Mouse (Mus musculus) liver, embryonic 12.5 days (tissue): Measurements from ENCODE around the gene Dennd1a. TPM values are rescaled to one million over a fixed set of nuclear protein-coding genes. Genes with fewer than 3 reads are reported as not detected.
A peak's percentile ranks its signal among the peaks of the same experiment; 100 is the strongest.

ENCODE experiments used
- ATAC-seq: fragments of 200-750 bp; cut with Nextera tagmentation; 2 replicates; pipeline ENCODE4 v1.8.0; 2017; ENCODE audit warnings: moderate number of reproducible peaks, mild to moderate bottlenecking, moderate library complexity
- H3K27ac ChIP-seq: fragments of 300-500 bp; sonication (generic); 2 replicates; pipeline ENCODE4 v1.5.1; 2016; ENCODE audit warnings: mild to moderate bottlenecking
- H3K27me3 ChIP-seq: fragments of 300-500 bp; sonication (generic); replicated peaks from 2 replicates; pipeline ENCODE4 v1.6.1; 2016; ENCODE audit warnings: mild to moderate bottlenecking, moderate library complexity
- H3K36me3 ChIP-seq: fragments of 300-500 bp; sonication (generic); 2 replicates; pipeline ENCODE4 v1.6.1; 2016; ENCODE audit warnings: mild to moderate bottlenecking, moderate library complexity
- H3K4me1 ChIP-seq: fragments of 300-500 bp; sonication (generic); 2 replicates; pipeline ENCODE4 v1.6.1; 2016
- H3K4me2 ChIP-seq: fragments of 300-500 bp; sonication (generic); 2 replicates; pipeline ENCODE4 v1.6.1; 2016; ENCODE audit warnings: mild to moderate bottlenecking, moderate library complexity
- H3K4me3 ChIP-seq: fragments of 300-500 bp; sonication (generic); 2 replicates; pipeline ENCODE4 v1.5.1; 2016; ENCODE audit warnings: mild to moderate bottlenecking, moderate library complexity
- H3K9ac ChIP-seq: fragments of 300-500 bp; sonication (generic); 2 replicates; pipeline ENCODE4 v1.6.1; 2016; ENCODE audit warnings: mild to moderate bottlenecking, moderate library complexity
- H3K9me3 ChIP-seq: fragments of 300-500 bp; sonication (generic); replicated peaks from 2 replicates; pipeline ENCODE4 v1.6.1; 2016; ENCODE audit warnings: mild to moderate bottlenecking, moderate library complexity
- WGBS: fragments of 180-500 bp; shearing (Covaris S2); methylation state at CpG from one replicate; pipeline ENCODE4 v1.1.7; 2016; ENCODE audit not compliant: insufficient replicate concordance; 5-methylcytosine and 5-hydroxymethylcytosine counted together
- polyA plus RNA-seq: library from polyadenylated mRNA; unstranded; fragments of >200 nt; fragmentation: Nextera tagmentation; extraction: Ambion mirVana; gene quantifications from 2 replicates; pipeline ENCODE4 v1.2.1, GENCODE M21; 2016

Dennd1a gene
- polyA plus RNA-seq, 1 experiment from 2014 or later, result 13.3 TPM

DNA sequence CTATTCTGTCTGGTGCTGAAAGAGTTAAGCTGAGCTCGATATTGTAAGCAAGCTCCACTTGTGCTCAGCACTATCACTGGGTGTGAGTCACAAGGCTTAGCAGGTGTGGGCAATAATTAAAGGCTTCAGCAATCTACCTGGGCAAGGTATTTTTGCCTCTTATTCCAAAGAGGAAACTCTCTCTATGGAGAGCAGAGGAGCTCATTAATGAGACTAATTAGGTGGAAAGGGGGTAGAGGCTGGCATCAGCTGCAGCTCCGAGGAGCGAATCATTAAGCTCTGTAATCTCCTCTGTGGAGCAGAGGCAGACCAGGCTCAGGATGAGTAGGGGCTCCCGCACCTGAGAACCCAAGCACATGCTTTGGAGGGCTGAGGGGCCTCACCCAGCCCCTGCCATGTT lies 407.5 kb downstream of the Dennd1a start:
- Histone ChIP-seq H3K9ac (no peak overlapping the region), H3K4me2 (no peak overlapping the region), H3K4me3 (no peak overlapping the region), H3K36me3 (no peaks in the 10 kb centered on the region), H3K4me1 (no peaks in the 10 kb centered on the region), H3K9me3 (no peaks in the 10 kb centered on the region), H3K27me3 (no peaks in the 10 kb centered on the region), H3K27ac (no peak overlapping the region)
- ATAC-seq, result no peak
- 56% methylated on average over 4 of the region's 4 CpGs for WGBS

DNA sequence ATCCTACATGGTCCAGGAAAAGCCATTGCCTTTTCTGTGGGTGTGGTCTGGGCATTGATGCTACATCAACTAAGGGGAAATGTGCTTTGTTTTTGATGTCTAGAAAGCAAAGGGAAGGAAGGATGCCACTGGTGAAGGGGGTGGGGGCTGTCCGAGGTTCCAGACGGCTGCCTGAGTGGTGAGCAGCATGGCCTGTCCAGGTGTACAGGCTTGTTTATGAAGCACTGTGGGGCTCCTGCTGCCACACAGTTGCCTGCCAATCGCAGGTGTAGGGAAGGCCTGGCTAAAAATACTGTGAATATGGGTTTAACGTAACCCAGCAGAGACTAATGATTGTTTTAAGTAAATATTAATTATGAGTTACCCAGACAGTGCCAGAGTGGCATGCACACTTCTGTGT lies 414.4 kb downstream of the Dennd1a start:
- Histone ChIP-seq H3K4me1 (no peaks in the 10 kb centered on the region), H3K4me3 (no peak overlapping the region), H3K4me2 (no peak overlapping the region), H3K9me3 (no peaks in the 10 kb centered on the region), H3K27ac (no peak overlapping the region), H3K9ac (no peak overlapping the region), H3K27me3 (no peaks in the 10 kb centered on the region), H3K36me3 (no peaks in the 10 kb centered on the region)
- ATAC-seq, result no peak
- 78% methylated on average over 4 of the region's 4 CpGs for WGBS

DNA sequence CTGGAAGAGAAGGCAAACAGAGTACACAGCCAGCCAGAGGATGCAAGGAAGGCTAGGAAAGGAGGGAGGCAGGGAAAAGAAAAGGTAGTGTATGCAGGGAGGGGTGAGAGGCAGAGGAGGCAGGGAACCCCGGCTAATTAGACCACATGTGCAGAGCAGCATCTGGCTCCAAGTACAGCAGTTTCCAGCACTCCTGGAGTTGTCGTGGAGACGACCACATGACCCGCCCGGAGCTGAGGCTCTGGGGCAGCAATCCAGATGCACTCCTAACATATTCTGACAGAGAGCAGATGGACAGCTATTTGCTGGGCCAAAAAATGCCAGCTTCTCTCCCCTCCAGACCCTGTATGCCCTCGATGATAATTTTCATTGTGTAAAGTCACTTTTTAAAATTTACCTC lies 417.6 kb downstream of the Dennd1a start:
- no peak for ATAC-seq
- H3K27me3 ChIP-seq, result no peaks in the 10 kb centered on the region
- H3K27ac ChIP-seq, result no peak overlapping the region
- H3K9ac ChIP-seq, result no peak overlapping the region
- WGBS, result 69% methylated on average over 6 of the region's 6 CpGs
- no peaks in the 10 kb centered on the region for H3K36me3 ChIP-seq
- H3K4me1 ChIP-seq, result no peaks in the 10 kb centered on the region
- H3K4me2 ChIP-seq, result no peak overlapping the region
- H3K9me3 ChIP-seq, result no peaks in the 10 kb centered on the region
- H3K4me3 ChIP-seq, result no peak overlapping the region

DNA sequence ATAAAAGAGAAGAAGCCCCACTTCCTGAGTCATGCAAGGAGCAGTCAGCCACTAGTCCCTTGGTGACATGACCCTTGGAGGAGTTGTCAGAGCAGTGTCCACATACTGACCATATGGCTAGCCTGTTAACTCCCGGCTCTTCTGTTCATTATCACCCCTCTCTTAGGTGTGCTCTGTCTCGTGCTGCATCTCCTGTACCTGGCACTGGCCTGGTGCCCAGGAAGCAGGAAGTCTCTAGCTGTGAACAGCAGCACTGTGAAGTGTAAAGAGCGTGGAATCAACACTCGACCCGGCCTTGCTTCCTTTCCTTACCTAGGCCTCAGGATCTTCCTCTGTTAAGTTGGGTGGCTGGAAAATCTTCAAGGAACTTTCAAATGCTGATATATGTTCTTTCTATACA lies 419.8 kb downstream of the Dennd1a start:
- no peaks in the 10 kb centered on the region for H3K4me1 ChIP-seq
- H3K4me2 ChIP-seq, result no peak overlapping the region
- no peak overlapping the region for H3K4me3 ChIP-seq
- no peak overlapping the region for H3K9ac ChIP-seq
- no peaks in the 10 kb centered on the region for H3K36me3 ChIP-seq
- H3K27ac ChIP-seq, result no peak overlapping the region
- H3K9me3 ChIP-seq, result no peaks in the 10 kb centered on the region
- H3K27me3 ChIP-seq, result no peaks in the 10 kb centered on the region
- ATAC-seq, result no peak
- 73% methylated on average over 5 of the region's 5 CpGs for WGBS

DNA sequence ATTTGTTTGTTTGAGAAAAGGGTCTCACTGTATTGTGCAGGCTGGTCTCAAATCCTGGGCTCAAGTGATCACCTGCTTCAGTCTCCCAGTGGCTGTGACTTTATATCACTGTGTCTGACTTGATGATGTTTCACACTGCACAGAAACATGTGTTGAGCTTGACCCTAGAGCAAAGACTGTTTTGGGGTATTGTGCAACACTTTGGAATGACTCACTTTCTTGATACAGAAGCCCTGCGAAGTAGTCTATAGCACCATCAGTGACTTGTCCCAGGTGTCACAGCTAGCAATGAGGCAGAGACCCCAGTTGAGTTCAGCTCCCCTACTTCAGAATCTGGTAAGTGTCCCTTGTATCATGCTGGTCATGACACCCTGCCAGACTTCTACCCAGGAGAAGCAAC lies 429.7 kb downstream of the Dennd1a start:
- 79% methylated on average over 1 of the region's 1 CpGs for WGBS
- Histone ChIP-seq H3K4me2 (no peak overlapping the region), H3K4me3 (no peak overlapping the region), H3K9ac (no peak overlapping the region), H3K9me3 (no peaks in the 10 kb centered on the region), H3K36me3 (peaks cover 12% of the 10 kb centered on the region; the same call in 1 of the 2 replicates), H3K27ac (no peak overlapping the region), H3K27me3 (no peaks in the 10 kb centered on the region), H3K4me1 (no peaks in the 10 kb centered on the region)
- ATAC-seq, result no peak

DNA sequence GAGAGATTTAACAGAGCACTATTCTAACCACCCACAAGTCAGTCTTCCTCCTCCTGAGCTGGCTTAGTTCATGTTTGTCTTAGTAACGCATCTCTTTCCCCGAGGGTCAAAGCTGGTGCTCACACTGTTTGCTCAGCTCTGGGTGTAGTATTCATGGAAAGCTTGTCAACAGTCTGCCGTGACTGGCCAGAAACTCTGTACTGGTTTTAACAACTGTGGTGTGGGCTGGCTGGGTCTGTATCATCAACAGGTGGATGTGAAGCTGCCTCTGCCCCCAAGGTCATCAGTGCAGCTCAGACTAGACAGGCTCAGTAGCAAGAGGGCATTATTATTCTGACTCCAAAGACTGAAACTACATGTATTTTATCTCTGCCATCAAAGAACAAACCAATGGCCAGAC lies 430.2 kb downstream of the Dennd1a start:
- no peaks in the 10 kb centered on the region for H3K27me3 ChIP-seq
- no peak overlapping the region for H3K4me3 ChIP-seq
- H3K9ac ChIP-seq, result no peak overlapping the region
- ATAC-seq, result 0 out of 2 replicates have a peak, but pooled peaks have one; percentile 47
- H3K9me3 ChIP-seq, result no peaks in the 10 kb centered on the region
- no peaks in the 10 kb centered on the region for H3K4me1 ChIP-seq
- 74% methylated on average over 3 of the region's 3 CpGs for WGBS
- no peak overlapping the region for H3K4me2 ChIP-seq
- peaks cover 13% of the 10 kb centered on the region; the same call in 1 of the 2 replicates for H3K36me3 ChIP-seq
- no peak overlapping the region for H3K27ac ChIP-seq

DNA sequence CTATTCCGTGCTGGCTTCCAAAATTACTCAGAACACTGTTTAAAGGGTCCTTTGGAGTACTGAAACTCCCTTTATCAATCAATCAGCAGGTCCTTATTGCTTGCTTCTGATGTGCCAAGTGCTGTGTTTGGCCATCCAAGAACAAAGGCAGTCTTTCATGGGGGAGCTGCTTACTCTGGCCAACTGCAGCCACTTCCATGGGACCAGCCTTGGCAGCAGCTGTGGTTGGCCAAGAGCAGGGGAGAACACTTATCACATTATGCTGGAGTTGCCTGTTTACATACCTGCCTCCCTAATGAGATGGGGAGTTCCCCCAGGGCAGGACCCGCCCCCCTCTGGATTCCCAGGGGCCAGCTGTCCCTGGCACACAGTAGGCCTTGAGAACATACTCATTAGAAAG lies 432.0 kb downstream of the Dennd1a start:
- no peak overlapping the region for H3K27ac ChIP-seq
- no peak for ATAC-seq
- no peak overlapping the region for H3K4me2 ChIP-seq
- no peak overlapping the region for H3K9ac ChIP-seq
- no peaks in the 10 kb centered on the region for H3K9me3 ChIP-seq
- peaks cover 19% of the 10 kb centered on the region; the same call in 1 of the 2 replicates for H3K36me3 ChIP-seq
- H3K4me3 ChIP-seq, result no peak overlapping the region
- no peaks in the 10 kb centered on the region for H3K4me1 ChIP-seq
- no peaks in the 10 kb centered on the region for H3K27me3 ChIP-seq
- WGBS, result 73% methylated on average over 2 of the region's 2 CpGs

DNA sequence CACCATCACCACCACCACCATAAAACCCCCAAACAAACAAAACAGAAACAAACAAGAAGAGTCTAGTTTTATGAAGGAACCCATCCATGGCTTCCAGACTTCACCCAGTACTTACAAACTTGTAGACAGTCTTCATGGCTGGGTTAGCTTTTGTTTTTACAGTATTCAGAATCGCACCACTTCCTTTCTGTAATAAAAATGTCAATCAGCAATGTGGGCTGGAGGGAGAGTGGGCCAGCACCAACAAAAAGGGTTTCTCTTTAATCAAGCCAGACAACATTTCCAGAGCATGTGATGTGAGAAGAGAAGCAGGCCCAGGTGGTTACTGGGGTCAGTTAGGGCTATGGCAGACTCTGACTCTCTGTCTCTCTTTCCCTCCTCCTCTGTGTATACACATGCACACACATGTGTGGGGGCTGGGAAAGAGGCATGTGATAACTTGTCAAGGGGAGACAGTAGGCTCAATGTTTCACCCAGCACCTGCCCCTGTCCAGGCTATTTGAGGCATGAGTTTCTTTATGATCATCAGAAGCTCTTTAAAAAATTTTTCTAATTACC lies 433.2 kb downstream of the Dennd1a start:
- H3K27me3 ChIP-seq, result no peaks in the 10 kb centered on the region
- H3K9ac ChIP-seq, result no peak overlapping the region
- H3K9me3 ChIP-seq, result no peaks in the 10 kb centered on the region
- no peak overlapping the region for H3K4me3 ChIP-seq
- no peaks in the 10 kb centered on the region for H3K4me1 ChIP-seq
- no peak for ATAC-seq
- H3K36me3 ChIP-seq, result peaks cover 19% of the 10 kb centered on the region; the same call in 1 of the 2 replicates
- H3K27ac ChIP-seq, result no peak overlapping the region
- no peak overlapping the region for H3K4me2 ChIP-seq
- 82% methylated on average over 1 of the region's 1 CpGs for WGBS

DNA sequence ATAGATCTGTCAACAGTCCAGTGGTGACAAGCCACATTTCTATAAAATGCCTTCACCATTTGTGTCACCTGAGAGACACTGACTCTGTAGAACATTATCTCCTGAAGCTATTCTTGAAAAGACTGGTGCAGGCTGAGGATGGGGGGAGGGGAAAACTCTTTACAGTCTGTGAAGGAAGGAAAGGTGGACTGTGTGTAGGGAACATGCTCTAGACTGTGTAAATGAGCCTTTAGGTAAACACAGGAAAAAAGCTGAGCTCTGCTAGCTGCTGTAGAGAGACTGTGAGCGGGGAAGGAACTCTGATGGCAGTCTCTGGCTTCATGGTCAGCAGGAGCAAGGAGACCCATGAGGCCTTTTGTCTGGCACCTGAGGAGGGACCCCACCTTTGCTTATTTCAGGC lies 436.6 kb downstream of the Dennd1a start:
- H3K27me3 ChIP-seq, result no peaks in the 10 kb centered on the region
- no peak overlapping the region for H3K27ac ChIP-seq
- no peaks in the 10 kb centered on the region for H3K4me1 ChIP-seq
- H3K36me3 ChIP-seq, result peaks cover 13% of the 10 kb centered on the region; the same call in 1 of the 2 replicates
- H3K4me3 ChIP-seq, result no peak overlapping the region
- no peak overlapping the region for H3K9ac ChIP-seq
- WGBS, result 95% methylated on average over 1 of the region's 1 CpGs
- ATAC-seq, result no peak
- no peak overlapping the region for H3K4me2 ChIP-seq
- no peaks in the 10 kb centered on the region for H3K9me3 ChIP-seq

DNA sequence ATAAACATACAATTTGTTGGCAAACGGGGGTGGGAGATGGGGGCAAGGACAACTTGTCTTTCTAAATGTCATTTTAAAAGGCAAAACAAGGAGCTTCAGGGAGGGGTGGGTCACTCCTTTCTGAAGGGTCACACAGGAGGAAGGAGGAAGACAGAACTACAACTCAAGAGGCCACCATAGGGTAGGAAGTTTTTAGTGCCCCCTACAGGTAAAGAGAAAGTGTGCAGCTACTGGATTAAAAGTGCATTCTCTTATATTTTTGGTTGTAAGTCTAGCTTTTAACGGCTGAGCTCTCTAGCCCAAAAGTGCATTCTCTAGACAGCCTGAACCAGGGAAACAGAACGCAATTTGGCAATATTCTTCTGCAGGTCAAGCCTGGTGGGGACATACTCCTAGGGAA lies 437.8 kb downstream of the Dennd1a start:
- Histone ChIP-seq H3K36me3 (peaks cover 12% of the 10 kb centered on the region; the same call in 1 of the 2 replicates), H3K4me3 (no peak overlapping the region), H3K27me3 (no peaks in the 10 kb centered on the region), H3K4me1 (no peaks in the 10 kb centered on the region), H3K9me3 (no peaks in the 10 kb centered on the region), H3K4me2 (no peak overlapping the region), H3K27ac (no peak overlapping the region), H3K9ac (no peak overlapping the region)
- ATAC-seq, result no peak
- WGBS, result 66% methylated on average over 3 of the region's 3 CpGs

DNA sequence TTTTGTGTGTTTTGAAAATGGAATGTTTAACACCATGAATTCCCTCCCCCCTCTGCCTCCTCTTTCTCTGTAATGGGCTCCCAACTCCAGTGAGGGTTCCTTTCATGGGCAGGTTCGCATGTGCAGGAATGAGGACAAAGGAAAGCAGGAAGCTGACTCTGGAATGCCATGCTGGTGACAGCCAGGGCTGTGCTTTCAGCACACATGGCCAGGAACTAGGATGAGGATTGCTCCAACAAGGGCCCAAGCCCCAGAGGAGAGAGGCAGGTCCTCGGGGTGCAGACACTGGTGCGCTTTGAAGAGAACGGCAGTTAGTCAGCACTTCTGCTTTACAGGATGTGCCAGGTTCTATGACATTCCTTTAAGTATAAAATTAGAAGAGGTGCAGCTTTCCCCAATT lies 444.5 kb downstream of the Dennd1a start:
- no peak overlapping the region for H3K4me2 ChIP-seq

DNA sequence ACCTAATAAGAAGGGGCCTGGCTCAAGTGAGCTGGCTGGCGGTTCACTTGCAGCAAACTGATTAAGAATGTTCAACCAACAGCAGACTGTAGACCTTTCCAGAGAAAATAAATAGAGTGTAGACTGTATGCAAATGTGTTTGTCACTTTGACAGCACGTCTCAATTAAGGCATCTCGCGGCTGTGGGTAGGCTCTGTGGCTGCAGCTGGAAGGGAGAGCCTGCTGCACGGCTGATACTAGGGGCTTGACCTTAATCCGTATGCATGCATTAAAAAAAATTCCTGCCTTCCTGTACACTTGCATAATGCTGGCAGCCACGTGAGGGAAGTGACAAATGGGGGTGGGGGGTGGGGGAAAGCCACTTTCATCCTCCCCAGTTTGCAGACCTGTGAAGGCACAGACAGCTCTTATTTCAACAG lies 445.0 kb downstream of the Dennd1a start:
- Histone ChIP-seq H3K4me1 (peaks cover 10% of the 10 kb centered on the region), H3K9me3 (no peaks in the 10 kb centered on the region), H3K27ac (no peak overlapping the region), H3K27me3 (no peaks in the 10 kb centered on the region), H3K4me3 (no peak overlapping the region), H3K9ac (no peak overlapping the region), H3K36me3 (peaks cover 5% of the 10 kb centered on the region; the same call in 1 of the 2 replicates), H3K4me2 (no peak overlapping the region)
- WGBS, result 29% methylated on average over 7 of the region's 7 CpGs
- ATAC-seq, result no peak

More for the DNA sequence above, 444.5 kb downstream of the Dennd1a start:
- no peak overlapping the region for H3K27ac ChIP-seq
- no peak overlapping the region for H3K4me3 ChIP-seq
- H3K9ac ChIP-seq, result no peak overlapping the region
- 51% methylated on average over 4 of the region's 4 CpGs for WGBS
- H3K27me3 ChIP-seq, result no peaks in the 10 kb centered on the region
- no peak for ATAC-seq
- H3K9me3 ChIP-seq, result no peaks in the 10 kb centered on the region
- H3K4me1 ChIP-seq, result peaks cover 10% of the 10 kb centered on the region
- H3K36me3 ChIP-seq, result peaks cover 5% of the 10 kb centered on the region; the same call in 1 of the 2 replicates

DNA sequence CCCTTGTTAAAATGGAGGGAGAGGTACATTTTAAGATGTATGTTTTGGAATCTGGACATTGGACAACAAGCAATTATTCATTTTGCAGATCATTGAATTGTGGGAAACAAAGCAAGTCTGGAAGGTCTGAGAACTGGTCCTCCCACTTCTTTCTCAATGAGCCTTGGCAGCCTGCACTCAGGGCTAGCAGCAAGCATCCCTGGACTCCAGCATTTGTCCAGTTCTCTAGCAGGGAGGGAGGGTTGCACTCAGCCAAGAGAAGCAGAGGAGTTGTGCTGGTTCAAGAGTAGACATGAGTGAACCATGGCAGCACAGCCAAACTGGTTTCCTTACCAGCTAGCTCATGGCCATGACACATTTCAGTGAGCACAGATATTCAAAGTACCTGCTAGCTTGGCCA lies 447.3 kb downstream of the Dennd1a start:
- Histone ChIP-seq H3K4me2 (no peak overlapping the region), H3K4me3 (no peak overlapping the region), H3K27ac (no peak overlapping the region), H3K36me3 (peaks cover 5% of the 10 kb centered on the region; the same call in 1 of the 2 replicates), H3K27me3 (no peaks in the 10 kb centered on the region), H3K9me3 (no peaks in the 10 kb centered on the region), H3K4me1 (peaks cover 10% of the 10 kb centered on the region), H3K9ac (no peak overlapping the region)
- ATAC-seq, result no peak
